Mouse (Mus musculus) cortical plate, adult 2 months (tissue): Measurements from ENCODE around the gene Rtn4. TPM values are rescaled to one million over a fixed set of nuclear protein-coding genes. Genes with fewer than 3 reads are reported as not detected.
"Not testable (repeated sequence)": the region's sequence is repeated elsewhere in the genome, so short reads cannot be mapped to it uniquely, and the experiment has no call there.

Experiments
- H3K27ac ChIP-seq: fragments of 200-500 bp; 2 replicates; pipeline ENCODE4 v1.5.1; 2012; ENCODE audit warnings: low read length, control low read depth, inconsistent platforms; ENCODE audit not compliant: insufficient read depth
- H3K4me1 ChIP-seq: fragments of 200-500 bp; 2 replicates; pipeline ENCODE4 v1.6.1; 2011; ENCODE audit warnings: low read length; ENCODE audit not compliant: control insufficient read depth, insufficient read depth
- H3K4me3 ChIP-seq: fragments of 200-500 bp; 2 replicates; pipeline ENCODE4 v1.5.1; 2011; ENCODE audit warnings: mild to moderate bottlenecking, low read length, control low read depth; ENCODE audit not compliant: insufficient read depth
- CTCF ChIP-seq: fragments of 200-500 bp; IDR thresholded peaks from 2 replicates; pipeline ENCODE4 v1.5.1; 2011; ENCODE audit warnings: mild to moderate bottlenecking, control low read depth, low read length; ENCODE audit not compliant: insufficient read depth; ENCODE audit errors: extremely low read depth
- POLR2A ChIP-seq: fragments of 200-500 bp; IDR thresholded peaks from 2 replicates; pipeline ENCODE4 v1.6.1; 2011; ENCODE audit warnings: mild to moderate bottlenecking, low read length, control low read depth; ENCODE audit not compliant: insufficient read depth; ENCODE audit errors: extremely low read depth
- polyA plus RNA-seq: library from polyadenylated mRNA; depleted of rRNA; stranded (reverse); fragments of >200 nt; gene quantifications from 2 replicates; pipeline ENCODE4 v1.2.3, GENCODE M21; 2012

The Rtn4 gene
- polyA plus RNA-seq, 1 experiment: 594 TPM

- Histone ChIP-seq H3K4me1 (peaks cover 6% of the 10 kb centered on the region), H3K4me3 (no peak overlapping the region), H3K27ac (no peak overlapping the region)
- TF ChIP-seq CTCF: no peak
- TF ChIP-seq POLR2A: no peak
Measured at GRCm38 (mm10) chr11:29751648-29752611, 59.2 kb downstream of the Rtn4 start.

GRCm38 (mm10) chr11:29756007-29756406, 63.3 kb downstream of the Rtn4 start:
- not testable (repeated sequence) for H3K4me1 ChIP-seq, H3K4me3 ChIP-seq, H3K27ac ChIP-seq

GRCm38 (mm10) chr11:29758617-29759016, 65.9 kb downstream of the Rtn4 start:
- H3K4me1 ChIP-seq: peaks cover 2% of the 10 kb centered on the region; the same call in 1 of the 2 replicates
- TF ChIP-seq CTCF (no peak), POLR2A (no peak)
- H3K4me3 ChIP-seq: no peak overlapping the region
- H3K27ac ChIP-seq: no peak overlapping the region

GRCm38 (mm10) chr11:29761387-29761786, 68.6 kb downstream of the Rtn4 start:
- H3K4me1 ChIP-seq: peaks cover 7% of the 10 kb centered on the region
- TF ChIP-seq CTCF (no peak), POLR2A (no peak)
- no peak overlapping the region for H3K27ac ChIP-seq
- H3K4me3 ChIP-seq: no peak overlapping the region

GRCm38 (mm10) chr11:29762768-29763167, 70.0 kb downstream of the Rtn4 start:
- H3K27ac ChIP-seq: no peak overlapping the region
- H3K4me1 ChIP-seq: peaks cover 11% of the 10 kb centered on the region
- H3K4me3 ChIP-seq: no peak overlapping the region
- no peak for TF ChIP-seq POLR2A
- TF ChIP-seq CTCF: no peak

GRCm38 (mm10) chr11:29765063-29765462, 72.3 kb downstream of the Rtn4 start:
- H3K27ac ChIP-seq: no peak overlapping the region
- TF ChIP-seq CTCF (no peak), POLR2A (no peak)
- H3K4me1 ChIP-seq: peaks cover 9% of the 10 kb centered on the region

GRCm38 (mm10) chr11:29766313-29766982, 73.7 kb downstream of the Rtn4 start:
- Histone ChIP-seq H3K4me3 (no peak overlapping the region), H3K4me1 (peaks cover 11% of the 10 kb centered on the region), H3K27ac (peak overlapping the region; percentile 97)
- TF ChIP-seq POLR2A: no peak
- TF ChIP-seq CTCF: no peak

More at GRCm38 (mm10) chr11:29765063-29765462, 72.3 kb downstream of the Rtn4 start:
- no peak overlapping the region for H3K4me3 ChIP-seq

GRCm38 (mm10) chr11:29768523-29768922, 75.8 kb downstream of the Rtn4 start:
- Histone ChIP-seq H3K4me1 (peaks cover 13% of the 10 kb centered on the region), H3K4me3 (no peak overlapping the region), H3K27ac (peak overlapping the region; percentile 94)
- TF ChIP-seq CTCF (no peak), POLR2A (no peak)

GRCm38 (mm10) chr11:29770666-29771400, 78.1 kb downstream of the Rtn4 start:
- Histone ChIP-seq H3K4me3 (no peak overlapping the region), H3K4me1 (peaks cover 9% of the 10 kb centered on the region), H3K27ac (peak overlapping the region; percentile 61; the same call in 1 of the 2 replicates)
- TF ChIP-seq CTCF: no peak
- TF ChIP-seq POLR2A: no peak

GRCm38 (mm10) chr11:29772279-29772678, 79.5 kb downstream of the Rtn4 start:
- Histone ChIP-seq H3K27ac (no peak overlapping the region), H3K4me1 (peaks cover 3% of the 10 kb centered on the region), H3K4me3 (no peak overlapping the region)
- TF ChIP-seq CTCF (no peak), POLR2A (no peak)
